Mouse (Mus musculus): Measurements from ENCODE around the gene Ly6g6d. TPM values are rescaled to one million over a fixed set of nuclear protein-coding genes. Genes with fewer than 3 reads are reported as not detected.

The Ly6g6d gene
- polyA plus RNA-seq, 1 experiment from 2014 or later: 1.8 TPM

- WGBS: 31% methylated on average over 14 of the region's 14 CpGs
- H3K4me1 ChIP-seq: peaks cover 53% of the 10 kb centered on the region
- peaks cover 38% of the 10 kb centered on the region for H3K27me3 ChIP-seq (ENCODE audit: poor library complexity, severe bottlenecking)
- peak overlapping the region; percentile 98 for H3K27ac ChIP-seq
- H3K9me3 ChIP-seq: no peaks in the 10 kb centered on the region
- peak overlapping the region; percentile 87 for H3K4me3 ChIP-seq
- no peak for DNase-seq (ENCODE audit: extremely low spot score, low spot score)
- H3K36me3 ChIP-seq (replicated peaks): peaks cover 66% of the 10 kb centered on the region
Measured at GRCm38 (mm10) chr17:35060071-35060470, 17.8 kb downstream of the Ly6g6d start.

DNA sequence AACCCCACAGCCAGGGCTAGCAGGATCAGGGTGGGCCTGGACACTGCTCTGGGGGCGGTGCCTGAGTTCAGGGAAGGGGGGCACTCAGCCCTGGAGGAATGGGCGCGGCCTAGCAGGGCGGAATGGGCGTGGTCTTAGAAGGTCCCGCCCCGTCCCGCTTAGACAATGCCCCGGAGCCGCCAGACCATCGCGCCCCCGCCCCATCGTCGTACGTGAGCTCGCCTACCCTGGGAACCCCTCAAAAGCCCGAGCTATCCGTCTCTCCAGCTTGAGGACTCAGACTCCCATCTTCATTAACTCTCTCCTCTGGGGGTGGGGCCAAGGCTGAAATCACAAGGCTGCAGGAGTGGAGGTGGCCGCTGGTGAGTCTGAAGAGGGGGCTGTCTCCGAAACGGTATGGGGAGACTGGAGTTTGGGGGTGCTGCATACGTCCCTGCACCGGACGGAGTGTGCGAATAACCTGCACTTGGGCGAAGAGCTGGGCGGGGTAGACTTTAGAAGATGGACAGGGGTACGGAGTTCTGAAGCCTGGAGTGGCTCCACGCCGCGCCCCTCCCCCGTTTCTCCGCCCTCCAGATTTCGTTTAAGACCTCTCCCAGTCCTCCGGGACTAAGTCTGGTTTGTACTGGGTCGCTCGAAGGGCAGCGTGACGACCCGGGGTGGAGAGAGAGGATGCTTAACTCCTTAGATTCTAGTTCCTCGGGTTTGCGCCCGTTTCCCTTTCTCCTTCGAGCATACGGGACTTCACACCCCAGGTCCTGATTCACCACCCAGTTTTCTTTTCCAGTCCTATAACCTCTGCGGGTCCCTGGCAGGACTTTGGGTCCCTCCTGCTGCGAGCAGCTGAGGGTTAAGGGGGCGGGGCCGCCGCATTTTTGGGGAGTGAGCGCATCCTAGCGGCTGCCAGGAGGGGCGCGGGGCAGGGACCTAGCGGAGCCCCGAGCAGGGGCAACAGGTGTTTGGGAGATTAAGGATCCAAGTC, 18.7 kb downstream of the Ly6g6d start, which contains the start of gene Ddah2:
Ddah2 (plus strand) TSS at position 125 of the 982 bp plus-strand sequence.
- Histone ChIP-seq H3K36me3 (replicated peaks) (peaks cover 75% of the 10 kb centered on the region), H3K9me3 (peaks cover 3% of the 10 kb centered on the region; the same call in 1 of the 2 replicates), H3K27me3 (ENCODE audit: poor library complexity, severe bottlenecking) (peaks cover 30% of the 10 kb centered on the region), H3K4me1 (peaks cover 44% of the 10 kb centered on the region), H3K4me3 (peak within 1 kb of the TSS; percentile 87), H3K27ac (peak within 1 kb of the TSS; percentile 98)
- DNase-seq (ENCODE audit: extremely low spot score, low spot score): peak; percentile 96
- under 1% methylated on average over 57 of the region's 57 CpGs for WGBS

DNA sequence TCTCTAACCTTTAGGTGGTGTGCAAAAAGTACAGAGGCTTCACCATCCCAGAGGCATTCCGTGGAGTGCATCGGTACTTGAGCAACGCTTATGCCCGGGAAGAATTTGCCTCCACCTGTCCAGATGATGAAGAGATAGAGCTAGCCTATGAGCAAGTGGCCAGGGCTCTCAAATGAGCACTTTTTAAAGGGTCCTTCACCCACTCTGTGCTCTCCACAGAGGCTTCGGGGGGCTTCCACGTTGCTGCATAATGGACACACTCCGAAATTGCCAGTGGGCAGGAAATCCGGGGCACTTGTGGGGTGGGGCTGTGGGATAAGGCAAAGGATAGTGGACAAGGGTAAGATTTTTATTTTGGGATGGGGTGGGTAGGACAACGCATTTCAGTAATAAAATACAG, 19.5 kb downstream of the Ly6g6d start:
- Histone ChIP-seq H3K4me1 (peaks cover 40% of the 10 kb centered on the region), H3K9me3 (peaks cover 8% of the 10 kb centered on the region; the same call in 1 of the 2 replicates), H3K27me3 (ENCODE audit: poor library complexity, severe bottlenecking) (peaks cover 21% of the 10 kb centered on the region), H3K27ac (peak overlapping the region; percentile 98), H3K36me3 (replicated peaks) (peaks cover 81% of the 10 kb centered on the region), H3K4me3 (peak overlapping the region; percentile 87)
- no peak for DNase-seq (ENCODE audit: extremely low spot score, low spot score)
- WGBS: 82% methylated on average over 9 of the region's 9 CpGs

DNA sequence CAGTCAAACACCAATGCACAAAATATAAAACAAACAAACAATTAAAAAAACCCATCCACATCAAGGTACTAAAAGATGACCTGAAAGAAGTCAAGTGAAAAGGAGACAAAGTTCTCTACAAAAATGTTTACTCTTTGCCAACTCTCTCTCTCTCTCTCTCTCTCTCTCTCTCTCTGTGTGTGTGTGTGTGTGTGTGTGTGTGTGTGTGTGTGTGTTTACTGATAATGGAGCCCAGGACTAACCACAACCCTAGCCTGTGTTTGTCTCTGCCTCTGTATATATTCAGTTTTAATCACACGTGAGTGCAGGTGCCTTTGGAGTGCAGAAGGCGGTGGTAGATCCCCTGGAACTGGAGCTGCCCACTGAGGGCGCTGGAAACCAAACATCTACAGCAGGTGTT, 20.8 kb downstream of the Ly6g6d start:
- DNase-seq (ENCODE audit: extremely low spot score, low spot score): no peak
- Histone ChIP-seq H3K4me3 (no peak overlapping the region; the same call in 1 of the 2 replicates), H3K4me1 (peaks cover 50% of the 10 kb centered on the region), H3K27me3 (ENCODE audit: poor library complexity, severe bottlenecking) (peaks cover 10% of the 10 kb centered on the region; the same call in 1 of the 2 replicates), H3K27ac (no peak overlapping the region), H3K9me3 (peaks cover 8% of the 10 kb centered on the region; the same call in 1 of the 2 replicates), H3K36me3 (replicated peaks) (peaks cover 82% of the 10 kb centered on the region)
- WGBS: 80% methylated on average over 3 of the region's 3 CpGs

- Histone ChIP-seq H3K4me3 (no peak overlapping the region), H3K4me1 (peaks cover 53% of the 10 kb centered on the region), H3K27ac (no peak overlapping the region), H3K36me3 (replicated peaks) (peaks cover 71% of the 10 kb centered on the region), H3K9me3 (peaks cover 8% of the 10 kb centered on the region; the same call in 1 of the 2 replicates), H3K27me3 (ENCODE audit: poor library complexity, severe bottlenecking) (peaks cover 6% of the 10 kb centered on the region; the same call in 1 of the 2 replicates)
- WGBS: 93% methylated on average over 7 of the region's 7 CpGs
- no peak for DNase-seq (ENCODE audit: extremely low spot score, low spot score)
Measured at GRCm38 (mm10) chr17:35055691-35056495, 22.0 kb downstream of the Ly6g6d start.

DNA sequence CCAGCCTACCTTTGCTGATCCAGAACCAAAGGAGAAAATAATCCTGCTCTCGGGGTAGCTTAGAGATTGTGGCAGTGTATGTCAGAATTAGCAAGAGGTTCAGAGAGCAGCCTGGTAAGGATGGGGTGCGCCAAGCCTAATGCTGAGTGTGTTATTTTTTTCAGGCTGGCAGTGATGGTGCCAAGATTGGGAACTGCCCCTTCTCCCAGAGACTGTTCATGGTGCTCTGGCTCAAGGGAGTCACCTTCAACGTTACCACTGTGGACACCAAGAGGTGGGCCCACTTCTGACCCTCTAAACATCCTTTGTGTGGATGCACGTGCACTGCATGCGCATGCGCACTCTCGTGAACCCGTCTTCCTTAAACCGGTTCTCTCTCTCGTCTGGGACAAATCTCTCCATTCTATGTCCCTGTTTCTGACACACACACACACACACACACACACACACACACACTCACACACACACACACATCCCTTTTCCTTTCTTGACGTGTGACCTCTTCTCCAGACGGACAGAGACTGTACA, 25.5 kb downstream of the Ly6g6d start:
- Histone ChIP-seq H3K36me3 (replicated peaks) (peaks cover 52% of the 10 kb centered on the region), H3K4me1 (peaks cover 57% of the 10 kb centered on the region), H3K4me3 (peak overlapping the region; percentile 72), H3K27ac (peak overlapping the region; percentile 98), H3K9me3 (peaks cover 8% of the 10 kb centered on the region; the same call in 1 of the 2 replicates), H3K27me3 (ENCODE audit: poor library complexity, severe bottlenecking) (no peaks in the 10 kb centered on the region)
- WGBS: 85% methylated on average over 12 of the region's 12 CpGs
- no peak for DNase-seq (ENCODE audit: extremely low spot score, low spot score)

- H3K4me3 ChIP-seq: peak overlapping the region; percentile 72
- 1% methylated on average over 20 of the region's 21 CpGs for WGBS
- H3K36me3 ChIP-seq (replicated peaks): peaks cover 44% of the 10 kb centered on the region
- no peaks in the 10 kb centered on the region for H3K27me3 ChIP-seq (ENCODE audit: poor library complexity, severe bottlenecking)
- peaks cover 8% of the 10 kb centered on the region; the same call in 1 of the 2 replicates for H3K9me3 ChIP-seq
- peak overlapping the region; percentile 98 for H3K27ac ChIP-seq
- DNase-seq (ENCODE audit: extremely low spot score, low spot score): peak; percentile 68
- H3K4me1 ChIP-seq: peaks cover 66% of the 10 kb centered on the region
Measured at GRCm38 (mm10) chr17:35051156-35052086, 26.4 kb downstream of the Ly6g6d start.

DNA sequence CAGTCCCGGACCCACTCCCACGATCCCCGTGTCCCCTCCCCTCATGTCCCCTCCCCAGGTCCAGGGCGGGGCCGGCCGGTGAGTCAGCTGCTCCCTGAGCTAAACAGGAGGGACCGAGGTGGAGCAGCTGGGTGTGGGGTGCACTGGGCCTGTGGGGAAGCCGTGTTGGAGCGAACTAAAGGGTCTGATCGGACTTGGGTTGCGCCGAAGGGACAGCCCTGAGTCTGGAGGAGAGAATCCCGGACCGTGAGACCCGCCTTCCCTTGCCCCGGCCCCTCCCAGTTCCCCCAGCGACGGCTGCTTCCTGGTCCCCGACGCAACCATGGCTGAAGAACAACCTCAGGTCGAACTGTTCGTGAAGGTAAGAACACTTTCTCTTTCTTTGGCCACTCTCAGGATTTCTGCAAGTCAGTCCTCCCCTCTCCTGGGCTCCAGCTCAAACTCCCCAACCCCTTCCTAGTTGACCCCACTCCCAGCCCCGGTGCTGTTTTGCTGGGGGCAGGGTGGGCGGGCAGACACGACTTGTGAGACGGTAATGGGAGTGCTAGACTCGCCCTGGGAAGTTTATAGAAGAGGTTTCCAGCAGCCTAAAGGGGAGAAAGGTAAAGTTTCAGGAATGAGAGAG, 27.6 kb downstream of the Ly6g6d start:
- peak overlapping the region; percentile 72 for H3K4me3 ChIP-seq
- WGBS: under 1% methylated on average over 27 of the region's 27 CpGs
- H3K4me1 ChIP-seq: peaks cover 78% of the 10 kb centered on the region
- H3K27me3 ChIP-seq (ENCODE audit: poor library complexity, severe bottlenecking): no peaks in the 10 kb centered on the region
- DNase-seq (ENCODE audit: extremely low spot score, low spot score): peak; percentile 73
- peak overlapping the region; percentile 98 for H3K27ac ChIP-seq
- peaks cover 8% of the 10 kb centered on the region; the same call in 1 of the 2 replicates for H3K9me3 ChIP-seq
- peaks cover 32% of the 10 kb centered on the region for H3K36me3 ChIP-seq (replicated peaks)

DNA sequence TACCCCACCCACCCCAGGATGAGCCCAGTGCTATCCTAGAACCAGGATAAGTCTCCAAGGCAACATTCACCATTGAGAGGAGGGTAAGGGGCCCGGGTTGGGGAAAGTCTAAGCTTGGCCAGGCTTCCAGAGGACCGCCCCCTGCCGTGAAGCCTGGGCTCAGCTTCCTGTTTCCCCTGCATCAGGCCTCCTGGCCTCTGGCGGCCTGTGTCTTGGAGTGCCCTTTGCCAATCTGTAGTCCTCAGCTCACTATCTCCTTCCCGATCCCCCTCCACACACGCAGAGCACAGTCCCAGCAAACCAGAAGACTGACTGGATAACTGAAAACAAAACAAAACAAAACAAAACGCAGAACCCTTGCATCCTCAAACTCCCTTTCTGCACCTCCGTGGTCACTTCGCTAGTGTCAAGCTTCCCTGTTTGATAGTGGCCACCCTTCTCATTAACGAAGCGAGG, 28.3 kb downstream of the Ly6g6d start, which contains the start of gene Clic1:
Clic1 (plus strand) TSS at position 406 of the 456 bp plus-strand sequence.
- Histone ChIP-seq H3K27ac (peak within 1 kb of the TSS; percentile 98), H3K4me3 (peak within 1 kb of the TSS; percentile 72), H3K4me1 (peaks cover 83% of the 10 kb centered on the region), H3K9me3 (peaks cover 8% of the 10 kb centered on the region; the same call in 1 of the 2 replicates), H3K27me3 (ENCODE audit: poor library complexity, severe bottlenecking) (no peaks in the 10 kb centered on the region), H3K36me3 (replicated peaks) (peaks cover 26% of the 10 kb centered on the region)
- 3% methylated on average over 11 of the region's 11 CpGs for WGBS
- peak; percentile 78 for DNase-seq (ENCODE audit: extremely low spot score, low spot score)

GRCm38 (mm10) chr17:35048932-35049440, 28.9 kb downstream of the Ly6g6d start:
- H3K4me1 ChIP-seq: peaks cover 83% of the 10 kb centered on the region
- H3K9me3 ChIP-seq: peaks cover 3% of the 10 kb centered on the region; the same call in 1 of the 2 replicates
- no peaks in the 10 kb centered on the region for H3K27me3 ChIP-seq (ENCODE audit: poor library complexity, severe bottlenecking)
- H3K27ac ChIP-seq: peak overlapping the region; percentile 98
- DNase-seq (ENCODE audit: extremely low spot score, low spot score): no peak
- peaks cover 20% of the 10 kb centered on the region for H3K36me3 ChIP-seq (replicated peaks)
- peak overlapping the region; percentile 72; the same call in 1 of the 2 replicates for H3K4me3 ChIP-seq
- WGBS: 73% methylated on average over 5 of the region's 5 CpGs
